Mouse (Mus musculus) intestine, embryonic 14.5 days (tissue): ENCODE measurements around the gene Hhat. TPM values are rescaled to one million over a fixed set of nuclear protein-coding genes. Genes with fewer than 3 reads are reported as not detected.

Experiments used
- ATAC-seq: fragments of 200-750 bp; cut with Nextera tagmentation; replicated peaks from 2 replicates; pipeline ENCODE4 v1.8.0; 2017; ENCODE audit warnings: low read depth, moderate number of reproducible peaks, moderate TSS enrichment, moderate library complexity; ENCODE audit not compliant: low FRiP score, low TSS enrichment
- DNase-seq: peaks from one replicate; pipeline ENCODE4 v3.0.0-alpha.2; 2018; ENCODE audit warnings: low spot score
- H3K27ac ChIP-seq: fragments of 300-500 bp; sonication (generic); 2 replicates; pipeline ENCODE4 v1.5.1; 2014; ENCODE audit warnings: low read depth, mild to moderate bottlenecking, control low read depth
- H3K27me3 ChIP-seq: fragments of 300-500 bp; sonication (generic); replicated peaks from 2 replicates; pipeline ENCODE4 v1.6.1; 2014; ENCODE audit warnings: low read length, control low read depth; ENCODE audit not compliant: control insufficient read depth, insufficient read depth
- H3K36me3 ChIP-seq: fragments of 300-500 bp; sonication (generic); 2 replicates; pipeline ENCODE4 v1.6.1; 2014; ENCODE audit warnings: low read length, control low read depth; ENCODE audit not compliant: control insufficient read depth, insufficient read depth
- H3K4me1 ChIP-seq: fragments of 300-500 bp; sonication (generic); replicated peaks from 2 replicates; pipeline ENCODE4 v1.6.1; 2014; ENCODE audit warnings: low read length, control low read depth, mixed read lengths; ENCODE audit not compliant: control insufficient read depth, insufficient read depth
- H3K4me2 ChIP-seq: fragments of 300-500 bp; sonication (generic); 2 replicates; pipeline ENCODE4 v1.6.1; 2014; ENCODE audit warnings: low read length
- H3K4me3 ChIP-seq: fragments of 300-500 bp; sonication (generic); 2 replicates; pipeline ENCODE4 v1.5.1; 2014; ENCODE audit warnings: low read depth, low read length, control low read depth, mixed read lengths
- H3K9ac ChIP-seq: fragments of 300-500 bp; sonication (generic); 2 replicates; pipeline ENCODE4 v1.6.1; 2014; ENCODE audit warnings: mild to moderate bottlenecking, low read length
- H3K9me3 ChIP-seq: fragments of 300-500 bp; sonication (generic); 2 replicates; pipeline ENCODE4 v1.6.1; 2016; ENCODE audit warnings: low read length, control low read depth; ENCODE audit not compliant: control insufficient read depth
- WGBS: fragments of 180-500 bp; shearing (Covaris S2); extraction: QIAGEN DNeasy Blood & Tissue Kit; methylation state at CpG from one replicate; pipeline ENCODE4 v1.1.7; 2014; 5-methylcytosine and 5-hydroxymethylcytosine counted together
- polyA plus RNA-seq: library from polyadenylated mRNA; unstranded; fragments of >200 nt; fragmentation: Nextera tagmentation; extraction: Ambion mirVana; gene quantifications from 2 replicates; pipeline ENCODE4 v1.2.1, GENCODE M21; 2014

Gene Hhat
- 14.1 and 15.0 TPM in 2 replicates for polyA plus RNA-seq

GRCm38 (mm10) chr1:192770495-192771331, at the start of gene Hhat:
Gene Hhat, minus strand, starts transcription at chr1:192771223.
- H3K9ac ChIP-seq, result peak within 1 kb of the TSS; percentile 82
- ATAC-seq, result peak; percentile 82
- no peaks in the 10 kb centered on the region for H3K36me3 ChIP-seq
- no peaks in the 10 kb centered on the region for H3K9me3 ChIP-seq
- WGBS, result under 1% methylated on average over 61 of the region's 70 CpGs
- peak within 1 kb of the TSS; percentile 97 for H3K4me2 ChIP-seq
- peak; percentile 81 for DNase-seq
- peak within 1 kb of the TSS; percentile 93 for H3K27ac ChIP-seq
- no peaks in the 10 kb centered on the region for H3K27me3 ChIP-seq
- H3K4me3 ChIP-seq, result peak within 1 kb of the TSS; percentile 65
- peaks cover 17% of the 10 kb centered on the region for H3K4me1 ChIP-seq

GRCm38 (mm10) chr1:192818334-192818733, 47.3 kb upstream of the Hhat start:
- WGBS, result 97% methylated on average over 5 of the region's 5 CpGs
- ATAC-seq (no peak), DNase-seq (no peak)

GRCm38 (mm10) chr1:192815789-192816188, 44.8 kb upstream of the Hhat start:
- no peak for DNase-seq
- Histone ChIP-seq H3K4me3 (no peak overlapping the region), H3K4me1 (peaks cover 4% of the 10 kb centered on the region; the same call in 1 of the 2 replicates), H3K9ac (no peak overlapping the region), H3K27me3 (no peaks in the 10 kb centered on the region), H3K27ac (no peak overlapping the region), H3K9me3 (no peaks in the 10 kb centered on the region), H3K36me3 (no peaks in the 10 kb centered on the region), H3K4me2 (no peak overlapping the region)
- WGBS, result 47% methylated on average over 2 of the region's 2 CpGs
- no peak for ATAC-seq

More at GRCm38 (mm10) chr1:192818334-192818733, 47.3 kb upstream of the Hhat start:
- H3K4me3 ChIP-seq, result no peak overlapping the region
- no peaks in the 10 kb centered on the region for H3K9me3 ChIP-seq
- H3K36me3 ChIP-seq, result no peaks in the 10 kb centered on the region
- no peak overlapping the region for H3K4me2 ChIP-seq
- H3K4me1 ChIP-seq, result peaks cover 13% of the 10 kb centered on the region
- no peak overlapping the region for H3K9ac ChIP-seq
- H3K27me3 ChIP-seq, result no peaks in the 10 kb centered on the region
- no peak overlapping the region for H3K27ac ChIP-seq

- Histone ChIP-seq H3K4me2 (no peak overlapping the region), H3K27ac (no peak overlapping the region), H3K27me3 (no peaks in the 10 kb centered on the region), H3K36me3 (no peaks in the 10 kb centered on the region), H3K9ac (no peak overlapping the region), H3K9me3 (no peaks in the 10 kb centered on the region), H3K4me3 (no peak overlapping the region), H3K4me1 (peaks cover 4% of the 10 kb centered on the region; the same call in 1 of the 2 replicates)
- ATAC-seq, result no peak
- WGBS, result 26% methylated on average over 3 of the region's 3 CpGs
- no peak for DNase-seq
Measured at GRCm38 (mm10) chr1:192814700-192815099, 43.7 kb upstream of the Hhat start.

- Histone ChIP-seq H3K27ac (no peak overlapping the region), H3K27me3 (no peaks in the 10 kb centered on the region), H3K9me3 (no peaks in the 10 kb centered on the region), H3K9ac (no peak overlapping the region), H3K4me2 (no peak overlapping the region), H3K4me3 (no peak overlapping the region), H3K4me1 (peaks cover 7% of the 10 kb centered on the region; the same call in 1 of the 2 replicates), H3K36me3 (no peaks in the 10 kb centered on the region)
- WGBS, result 88% methylated on average over 9 of the region's 9 CpGs
- ATAC-seq (no peak), DNase-seq (no peak)
Measured at GRCm38 (mm10) chr1:192812758-192813157, 41.7 kb upstream of the Hhat start.

- WGBS, result 72% methylated on average over 5 of the region's 5 CpGs
- Histone ChIP-seq H3K9ac (no peak overlapping the region), H3K27ac (no peak overlapping the region), H3K9me3 (no peaks in the 10 kb centered on the region), H3K4me3 (no peak overlapping the region), H3K36me3 (no peaks in the 10 kb centered on the region), H3K27me3 (no peaks in the 10 kb centered on the region), H3K4me1 (peaks cover 7% of the 10 kb centered on the region; the same call in 1 of the 2 replicates), H3K4me2 (no peak overlapping the region)
- no peak for ATAC-seq
- DNase-seq, result no peak
Measured at GRCm38 (mm10) chr1:192812290-192812689, 41.3 kb upstream of the Hhat start.

- H3K36me3 ChIP-seq, result no peaks in the 10 kb centered on the region
- H3K4me3 ChIP-seq, result no peak overlapping the region
- 44% methylated on average over 9 of the region's 10 CpGs for WGBS
- no peak for DNase-seq
- ATAC-seq, result peak; percentile 57; the same call in 1 of the 2 replicates
- peaks cover 16% of the 10 kb centered on the region for H3K4me1 ChIP-seq
- no peak overlapping the region for H3K9ac ChIP-seq
- no peaks in the 10 kb centered on the region for H3K9me3 ChIP-seq
- peak overlapping the region; percentile 62 for H3K27ac ChIP-seq
- no peak overlapping the region for H3K4me2 ChIP-seq
- no peaks in the 10 kb centered on the region for H3K27me3 ChIP-seq
Measured at GRCm38 (mm10) chr1:192806168-192807157, 35.4 kb upstream of the Hhat start.

GRCm38 (mm10) chr1:192800338-192800737, 29.3 kb upstream of the Hhat start:
- 84% methylated on average over 8 of the region's 8 CpGs for WGBS

More at GRCm38 (mm10) chr1:192800338-192800737, 29.3 kb upstream of the Hhat start:
- no peak for DNase-seq
- ATAC-seq, result no peak
- Histone ChIP-seq H3K4me1 (peaks cover 31% of the 10 kb centered on the region), H3K4me3 (no peak overlapping the region), H3K27me3 (no peaks in the 10 kb centered on the region), H3K4me2 (no peak overlapping the region), H3K27ac (no peak overlapping the region), H3K36me3 (no peaks in the 10 kb centered on the region), H3K9ac (no peak overlapping the region), H3K9me3 (no peaks in the 10 kb centered on the region)
